Mouse (Mus musculus): ENCODE data around the gene Camsap2. TPM values are rescaled to one million over a fixed set of nuclear protein-coding genes. Genes with fewer than 3 reads are reported as not detected.

Gene Camsap2
- polyA plus RNA-seq, 1 experiment from 2014 or later, result 5.8 TPM

GRCm38 (mm10) chr1:136258495-136258894 is 87.4 kb downstream of the Camsap2 start:
- Histone ChIP-seq H3K4me3 (replicated peaks) (no peak overlapping the region), H3K27me3 (peaks cover 88% of the 10 kb centered on the region), H3K36me3 (no peaks in the 10 kb centered on the region), H3K27ac (no peak overlapping the region), H3K9ac (no peak overlapping the region), H3K9me3 (replicated peaks) (no peaks in the 10 kb centered on the region), H3K4me2 (no peak overlapping the region), H3K4me1 (replicated peaks) (peaks cover 20% of the 10 kb centered on the region)
- no peak for DNase-seq
- no peak for ATAC-seq (ENCODE audit: low read depth)
- WGBS (ENCODE audit: insufficient replicate concordance), result 61% methylated on average over 9 of the region's 9 CpGs

DNA sequence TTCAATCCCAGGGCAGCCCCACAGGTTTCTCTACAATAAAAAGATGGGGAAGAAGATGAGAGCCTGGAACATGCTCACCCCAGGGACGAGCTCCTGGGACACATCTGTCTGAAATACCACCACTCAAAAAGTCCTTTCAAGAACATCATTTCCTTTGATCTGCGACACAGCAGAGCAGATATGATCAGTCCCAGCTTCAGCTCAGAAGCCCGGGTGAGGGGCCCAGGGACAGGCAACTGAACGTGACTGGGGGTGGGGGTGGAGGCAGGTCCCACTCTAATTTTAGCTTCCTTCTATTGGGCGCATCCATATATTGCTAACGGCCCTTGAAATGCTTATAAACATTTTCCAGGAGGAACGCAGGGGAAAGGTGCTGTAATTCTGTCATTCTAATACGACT is 90.2 kb downstream of the Camsap2 start:
- 36% methylated on average over 8 of the region's 8 CpGs for WGBS (ENCODE audit: insufficient replicate concordance)
- peaks cover 60% of the 10 kb centered on the region for H3K27me3 ChIP-seq

GRCm38 (mm10) chr1:136255174-136255573 is 90.7 kb downstream of the Camsap2 start:
- ATAC-seq (ENCODE audit: low read depth) (0 out of 2 replicates have a peak, but pooled peaks have one; percentile 48), DNase-seq (no peak)
- no peak overlapping the region for H3K4me3 ChIP-seq (replicated peaks)
- H3K27ac ChIP-seq, result no peak overlapping the region
- no peak overlapping the region for H3K4me2 ChIP-seq
- peaks cover 55% of the 10 kb centered on the region for H3K27me3 ChIP-seq
- peaks cover 12% of the 10 kb centered on the region for H3K4me1 ChIP-seq (replicated peaks)
- no peaks in the 10 kb centered on the region for H3K36me3 ChIP-seq
- no peaks in the 10 kb centered on the region for H3K9me3 ChIP-seq (replicated peaks)
- WGBS (ENCODE audit: insufficient replicate concordance), result 19% methylated on average over 6 of the region's 6 CpGs
- no peak overlapping the region for H3K9ac ChIP-seq

More for the DNA sequence above, 90.2 kb downstream of the Camsap2 start:
- Histone ChIP-seq H3K9ac (no peak overlapping the region), H3K4me2 (no peak overlapping the region), H3K4me3 (replicated peaks) (no peak overlapping the region), H3K36me3 (no peaks in the 10 kb centered on the region), H3K9me3 (replicated peaks) (no peaks in the 10 kb centered on the region), H3K4me1 (replicated peaks) (peaks cover 16% of the 10 kb centered on the region), H3K27ac (no peak overlapping the region)
- DNase-seq, result no peak
- no peak for ATAC-seq (ENCODE audit: low read depth)

DNA sequence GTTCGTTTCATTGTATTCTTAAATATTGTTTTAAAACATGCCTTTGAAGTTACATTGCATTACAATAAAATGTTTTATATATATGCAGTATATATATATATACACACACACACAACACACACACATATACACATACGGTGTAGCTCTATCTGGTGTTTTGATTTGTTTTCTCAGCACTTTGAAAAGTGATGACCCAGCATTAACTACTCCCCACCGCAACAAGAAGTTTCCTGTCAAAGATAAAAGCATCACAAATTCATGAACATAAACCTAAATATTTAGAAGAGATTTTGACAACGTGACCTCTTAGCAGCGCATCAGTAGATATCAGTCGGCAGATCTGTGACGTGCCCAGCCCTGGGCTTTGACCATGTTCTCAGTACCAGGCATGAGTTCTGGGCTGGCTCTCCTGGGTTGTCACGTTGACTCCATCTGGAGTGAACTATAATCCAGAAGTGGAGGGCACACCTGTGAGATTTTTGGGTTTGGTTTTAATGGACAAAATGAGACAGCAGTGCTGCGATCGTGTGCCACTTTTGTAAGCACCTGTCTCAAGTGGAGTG is 91.3 kb downstream of the Camsap2 start:
- Histone ChIP-seq H3K4me3 (replicated peaks) (no peak overlapping the region), H3K4me2 (no peak overlapping the region), H3K4me1 (replicated peaks) (peaks cover 6% of the 10 kb centered on the region; the same call in 1 of the 2 replicates), H3K36me3 (no peaks in the 10 kb centered on the region), H3K9ac (no peak overlapping the region), H3K27ac (no peak overlapping the region), H3K9me3 (replicated peaks) (no peaks in the 10 kb centered on the region), H3K27me3 (peaks cover 49% of the 10 kb centered on the region)
- no peak for DNase-seq
- 61% methylated on average over 10 of the region's 10 CpGs for WGBS (ENCODE audit: insufficient replicate concordance)
- ATAC-seq (ENCODE audit: low read depth), result no peak

DNA sequence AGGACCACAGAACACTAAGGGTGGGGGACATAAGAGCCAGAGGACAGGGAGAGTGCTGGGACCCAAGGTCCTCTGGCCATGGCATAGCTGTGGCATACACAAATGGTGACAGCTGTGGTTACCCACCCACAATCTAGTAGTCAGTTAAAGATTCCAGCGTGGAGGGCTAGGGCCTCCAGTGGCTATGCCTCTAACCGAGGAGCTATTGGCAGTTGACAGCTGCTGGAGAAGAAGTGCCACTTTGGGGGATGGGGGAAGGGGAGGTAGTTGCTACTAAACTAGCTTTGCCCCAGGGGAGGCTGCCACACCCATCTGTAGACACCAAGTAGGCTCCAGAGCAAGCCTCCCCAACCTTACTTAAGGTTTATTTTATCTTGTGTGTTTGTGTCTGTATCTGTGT is 92.4 kb downstream of the Camsap2 start:
- 0 out of 2 replicates have a peak, but pooled peaks cover 5% of the 10 kb centered on the region for H3K4me1 ChIP-seq (replicated peaks)
- no peak overlapping the region for H3K4me3 ChIP-seq (replicated peaks)
- H3K4me2 ChIP-seq, result no peak overlapping the region
- DNase-seq (no peak), ATAC-seq (ENCODE audit: low read depth) (no peak)
- H3K9ac ChIP-seq, result no peak overlapping the region
- H3K27ac ChIP-seq, result no peak overlapping the region
- peaks cover 38% of the 10 kb centered on the region for H3K27me3 ChIP-seq
- WGBS (ENCODE audit: insufficient replicate concordance), result 10% methylated on average over 2 of the region's 2 CpGs
- H3K9me3 ChIP-seq (replicated peaks), result no peaks in the 10 kb centered on the region
- H3K36me3 ChIP-seq, result no peaks in the 10 kb centered on the region

- no peak overlapping the region for H3K27ac ChIP-seq
- no peaks in the 10 kb centered on the region for H3K36me3 ChIP-seq
- H3K4me1 ChIP-seq (replicated peaks), result no peaks in the 10 kb centered on the region
- no peak overlapping the region for H3K4me3 ChIP-seq (replicated peaks)
- 25% methylated on average over 5 of the region's 5 CpGs for WGBS (ENCODE audit: insufficient replicate concordance)
- DNase-seq (no peak), ATAC-seq (ENCODE audit: low read depth) (no peak)
- H3K27me3 ChIP-seq, result 0 out of 2 replicates have a peak, but pooled peaks cover 4% of the 10 kb centered on the region
- no peaks in the 10 kb centered on the region for H3K9me3 ChIP-seq (replicated peaks)
- no peak overlapping the region for H3K9ac ChIP-seq
- H3K4me2 ChIP-seq, result no peak overlapping the region
These were observed 96.2 kb downstream of the Camsap2 start for GRCm38 (mm10) chr1:136249662-136250061.

GRCm38 (mm10) chr1:136247393-136247792 is 98.5 kb downstream of the Camsap2 start:
- Histone ChIP-seq H3K27me3 (0 out of 2 replicates have a peak, but pooled peaks cover 3% of the 10 kb centered on the region), H3K9me3 (replicated peaks) (no peaks in the 10 kb centered on the region), H3K9ac (no peak overlapping the region), H3K36me3 (no peaks in the 10 kb centered on the region), H3K4me1 (replicated peaks) (no peaks in the 10 kb centered on the region), H3K4me2 (no peak overlapping the region), H3K27ac (no peak overlapping the region), H3K4me3 (replicated peaks) (no peak overlapping the region)
- 59% methylated on average over 5 of the region's 5 CpGs for WGBS (ENCODE audit: insufficient replicate concordance)
- ATAC-seq (ENCODE audit: low read depth), result no peak
- no peak for DNase-seq

- Histone ChIP-seq H3K27me3 (peaks cover 8% of the 10 kb centered on the region; the same call in 1 of the 2 replicates), H3K4me2 (no peak overlapping the region), H3K36me3 (no peaks in the 10 kb centered on the region), H3K9me3 (replicated peaks) (no peaks in the 10 kb centered on the region), H3K4me3 (replicated peaks) (no peak overlapping the region), H3K9ac (no peak overlapping the region), H3K4me1 (replicated peaks) (no peaks in the 10 kb centered on the region), H3K27ac (no peak overlapping the region)
- ATAC-seq (ENCODE audit: low read depth) (no peak), DNase-seq (no peak)
- 55% methylated on average over 4 of the region's 5 CpGs for WGBS (ENCODE audit: insufficient replicate concordance)
These were observed 101.4 kb downstream of the Camsap2 start for GRCm38 (mm10) chr1:136244469-136244868.

GRCm38 (mm10) chr1:136241801-136242200 is 104.1 kb downstream of the Camsap2 start:
- 68% methylated on average over 7 of the region's 7 CpGs for WGBS (ENCODE audit: insufficient replicate concordance)
- Histone ChIP-seq H3K27ac (no peak overlapping the region), H3K27me3 (peaks cover 14% of the 10 kb centered on the region; the same call in 1 of the 2 replicates), H3K36me3 (no peaks in the 10 kb centered on the region), H3K9ac (no peak overlapping the region), H3K4me3 (replicated peaks) (no peak overlapping the region), H3K4me1 (replicated peaks) (no peaks in the 10 kb centered on the region), H3K9me3 (replicated peaks) (no peaks in the 10 kb centered on the region), H3K4me2 (no peak overlapping the region)
- ATAC-seq (ENCODE audit: low read depth) (no peak), DNase-seq (no peak)

- Histone ChIP-seq H3K4me1 (replicated peaks) (peaks cover 12% of the 10 kb centered on the region), H3K9me3 (replicated peaks) (no peaks in the 10 kb centered on the region), H3K9ac (no peak overlapping the region), H3K4me2 (no peak overlapping the region), H3K27ac (no peak overlapping the region), H3K27me3 (peaks cover 43% of the 10 kb centered on the region), H3K36me3 (no peaks in the 10 kb centered on the region), H3K4me3 (replicated peaks) (no peak overlapping the region)
- 53% methylated on average over 4 of the region's 4 CpGs for WGBS (ENCODE audit: insufficient replicate concordance)
- ATAC-seq (ENCODE audit: low read depth), result no peak
- no peak for DNase-seq
These were observed 107.4 kb downstream of the Camsap2 start for GRCm38 (mm10) chr1:136238495-136238894.

DNA sequence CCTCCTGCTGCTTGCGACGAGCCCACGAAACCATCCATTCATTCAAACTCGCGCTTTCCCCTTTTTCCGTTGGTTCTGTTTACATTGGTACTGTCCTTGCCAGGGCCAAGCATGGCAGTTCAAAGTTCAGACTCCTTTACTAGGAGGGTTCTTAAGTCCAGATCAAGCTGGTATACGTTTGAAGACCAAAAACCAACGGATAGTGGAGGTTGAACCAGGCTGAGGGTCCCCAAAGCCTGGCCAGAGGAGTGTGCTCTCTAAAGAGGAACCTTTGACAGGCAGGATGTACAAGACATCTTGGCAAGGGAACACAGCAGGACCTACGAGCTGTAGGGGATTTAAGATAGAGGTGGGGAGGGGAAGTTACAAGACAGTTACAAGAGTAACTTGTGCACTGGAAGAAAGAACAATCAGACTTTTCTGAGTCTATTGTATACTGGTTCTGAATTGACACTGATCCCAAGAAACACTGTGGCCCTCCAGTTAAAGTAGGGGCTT is 111.3 kb downstream of the Camsap2 start:
- 2% methylated on average over 9 of the region's 9 CpGs for WGBS (ENCODE audit: insufficient replicate concordance)

More for the DNA sequence above, 111.3 kb downstream of the Camsap2 start:
- ATAC-seq (ENCODE audit: low read depth), result no peak
- H3K4me2 ChIP-seq, result peak overlapping the region; percentile 75
- peak overlapping the region; percentile 57 for H3K9ac ChIP-seq
- H3K4me1 ChIP-seq (replicated peaks), result peaks cover 26% of the 10 kb centered on the region
- H3K4me3 ChIP-seq (replicated peaks), result peak overlapping the region; percentile 62
- H3K27ac ChIP-seq, result no peak overlapping the region
- H3K9me3 ChIP-seq (replicated peaks), result no peaks in the 10 kb centered on the region
- H3K27me3 ChIP-seq, result peaks cover 77% of the 10 kb centered on the region
- no peaks in the 10 kb centered on the region for H3K36me3 ChIP-seq
- no peak for DNase-seq

Measured in liver, embryonic 13.5 days (tissue).